Mouse (Mus musculus) CD4-positive naive resting alpha-beta T cell, adult 76 days (primary cell): ENCODE results near the gene Zfp280b. TPM values are rescaled to one million over a fixed set of nuclear protein-coding genes. Genes with fewer than 3 reads are reported as not detected.

ENCODE experiments used
- total RNA-seq: library from RNA; stranded (reverse); gene quantifications from one replicate; pipeline ENCODE4 v1.2.4, GENCODE M21; 2023

The Zfp280b gene
- total RNA-seq: 17.4 TPM

GRCm38 (mm10) chr10:76032402-76033118, at the start of gene Zfp280b:
Zfp280b (plus strand) TSS chr10:76032650.

Other genes starting within 250 kb of the Zfp280b start
- not detected for gene Gstt1, start 234.1 kb upstream of the Zfp280b start, total RNA-seq
- not detected for gene Gstt4, start 210.1 kb upstream of the Zfp280b start, total RNA-seq
- 15.5 TPM for gene Gstt2, start 195.2 kb upstream of the Zfp280b start, total RNA-seq
- 234 TPM for gene Mif, start 172.4 kb upstream of the Zfp280b start, total RNA-seq
- 4.4 TPM for gene Derl3, start 139.2 kb upstream of the Zfp280b start, total RNA-seq
- gene Smarcb1, start 111.0 kb upstream of the Zfp280b start, total RNA-seq: 40.9 TPM
- 32.8 TPM for gene Chchd10, start 99.5 kb upstream of the Zfp280b start, total RNA-seq
- gene Mmp11, start 96.2 kb upstream of the Zfp280b start, total RNA-seq: 2.8 TPM
- not detected for gene Gm867, start 92.0 kb upstream of the Zfp280b start, total RNA-seq
- gene Vpreb3, start 89.6 kb upstream of the Zfp280b start, total RNA-seq: 6.7 TPM
- gene Gm5134, start 78.1 kb upstream of the Zfp280b start, total RNA-seq: 1.0 TPM
- gene Slc5a4b, start 78.3 kb downstream of the Zfp280b start, total RNA-seq: not detected
- gene Slc5a4a, start 114.8 kb downstream of the Zfp280b start, total RNA-seq: not detected
- 9.1 TPM for gene Prmt2, start 205.2 kb downstream of the Zfp280b start, total RNA-seq
- not detected for gene S100b, start 221.2 kb downstream of the Zfp280b start, total RNA-seq